ENCODE assay signal across 8 mouse cellular contexts in genomic region chrX:74429290-74429821, GRCm38 (mm10). TPM values are rescaled to one million over a fixed set of nuclear protein-coding genes. Genes with fewer than 3 reads are reported as not detected.
A peak's percentile ranks its signal among the peaks of the same experiment; 100 is the strongest.
DNase-seq lines count a peak whose midpoint lies in the region; ATAC-seq lines count a peak whose summit lies in the region.

No protein-coding gene starts in this region.

- WGBS in forebrain, embryonic 16.5 days = 24% methylated on average over 22 of the region's 22 CpGs
- 22% methylated on average over 22 of the region's 22 CpGs for WGBS in neural tube, embryonic 15.5 days

- no peaks in the 10 kb centered on the region; the same call in 1 of the 2 replicates for H3K36me3 ChIP-seq in forebrain, embryonic 16.5 days (ENCODE audit: control insufficient read depth, insufficient read depth)
- 0 out of 2 replicates have a peak, but pooled peaks cover 5% of the 10 kb centered on the region for H3K36me3 ChIP-seq in neural tube, embryonic 15.5 days

- intact Hi-C loops in heart, postnatal 36 days (cut with DNase I) = no loop called here

- peak overlapping the region; percentile 67 for H3K4me2 ChIP-seq in forebrain, embryonic 16.5 days (ENCODE audit: low read length)
- peak overlapping the region; percentile 60 for H3K4me2 ChIP-seq in neural tube, embryonic 15.5 days

- H3K27me3 ChIP-seq in forebrain, embryonic 16.5 days (replicated peaks; ENCODE audit: control insufficient read depth, insufficient read depth, low read length) = no peaks in the 10 kb centered on the region
- H3K27me3 ChIP-seq in neural tube, embryonic 15.5 days (replicated peaks) = no peaks in the 10 kb centered on the region

- no peaks in the 10 kb centered on the region for H3K9me3 ChIP-seq in forebrain, embryonic 16.5 days (ENCODE audit: control insufficient read depth, low read length)
- H3K9me3 ChIP-seq in neural tube, embryonic 15.5 days (replicated peaks) = no peaks in the 10 kb centered on the region

- H3K4me1 ChIP-seq in forebrain, embryonic 16.5 days (replicated peaks; ENCODE audit: control insufficient read depth, insufficient read depth, low read length) = 0 out of 2 replicates have a peak, but pooled peaks cover 8% of the 10 kb centered on the region
- H3K4me1 ChIP-seq in neural tube, embryonic 15.5 days = peaks cover 10% of the 10 kb centered on the region; the same call in 1 of the 2 replicates

- peak overlapping the region; percentile 64 for H3K4me3 ChIP-seq in forebrain, embryonic 16.5 days (replicated peaks; ENCODE audit: low read length)
- H3K4me3 ChIP-seq in neural tube, embryonic 15.5 days (replicated peaks) = peak overlapping the region; percentile 51

- peak overlapping the region; percentile 84 for H3K27ac ChIP-seq in forebrain, embryonic 16.5 days (ENCODE audit: low read length)
- H3K27ac ChIP-seq in neural tube, embryonic 15.5 days (replicated peaks) = peak overlapping the region; percentile 90

- peak overlapping the region; percentile 63 for H3K9ac ChIP-seq in forebrain, embryonic 16.5 days (replicated peaks; ENCODE audit: low read depth, low read length)
- H3K9ac ChIP-seq in neural tube, embryonic 15.5 days (replicated peaks) = peak overlapping the region; percentile 47

- peak; percentile 77 for DNase-seq in ES-CJ7 (ENCODE audit: low read depth, low spot score)
- DNase-seq in heart, postnatal 36 days = peak; percentile 74 to 76
- DNase-seq in layer of hippocampus, adult 18-20 months (ENCODE audit: low spot score in 2 of 2) = peak; percentile 53 to 79
- peak; percentile 82 for DNase-seq in lung, adult 18-20 months
- DNase-seq in testis, postnatal 10 days (ENCODE audit: low spot score) = peak; percentile 50

- ATAC-seq in cerebellum, adult (ENCODE audit: insufficient number of reproducible peaks, low FRiP score, low TSS enrichment) = peak; percentile 53
- ATAC-seq in forebrain, embryonic 16.5 days = peak; percentile 77
- peak; percentile 82 for ATAC-seq in neural tube, embryonic 15.5 days (ENCODE audit: low FRiP score)

RNA-seq across cellular contexts. Expression of gene G6pdx, which starts 0.4 kb away (rescaled TPM):
- 60.7 and 64.5 TPM in 2 replicates for polyA plus RNA-seq in forebrain, embryonic 16.5 days (2015; fragmentation: Nextera tagmentation; extraction: Ambion mirVana)
- total RNA-seq in heart, postnatal 36 days (2021) = 1 to 10 TPM; 6.8 to 7.1 TPM
- 10 to 100 TPM; 26.0 to 29.3 TPM for total RNA-seq in layer of hippocampus, adult 18-20 months (2021)
- polyA plus RNA-seq in neural tube, embryonic 15.5 days (2015; fragmentation: Nextera tagmentation; extraction: Ambion mirVana) = 43.4 and 50.2 TPM in 2 replicates

RNA-seq across cellular contexts. Expression of gene Ikbkg, which starts 36.3 kb away (rescaled TPM):
- 19.8 and 25.8 TPM in 2 replicates for polyA plus RNA-seq in forebrain, embryonic 16.5 days (2015; fragmentation: Nextera tagmentation; extraction: Ambion mirVana)
- total RNA-seq in heart, postnatal 36 days (2021) = 10 to 100 TPM; 45.8 to 46.1 TPM
- 10 to 100 TPM; 49.7 to 51.5 TPM for total RNA-seq in layer of hippocampus, adult 18-20 months (2021)
- 14.1 and 15.8 TPM in 2 replicates for polyA plus RNA-seq in neural tube, embryonic 15.5 days (2015; fragmentation: Nextera tagmentation; extraction: Ambion mirVana)

RNA-seq across cellular contexts. Expression of gene Fam3a, which starts 36.3 kb away (rescaled TPM):
- polyA plus RNA-seq in forebrain, embryonic 16.5 days (2015; fragmentation: Nextera tagmentation; extraction: Ambion mirVana) = 34.6 and 36.4 TPM in 2 replicates
- 10 to 100 TPM; 18.6 to 18.8 TPM for total RNA-seq in heart, postnatal 36 days (2021)
- total RNA-seq in layer of hippocampus, adult 18-20 months (2021) = 10 to 100 TPM; 15.4 to 20.8 TPM
- 36.6 TPM in 2 replicates for polyA plus RNA-seq in neural tube, embryonic 15.5 days (2015; fragmentation: Nextera tagmentation; extraction: Ambion mirVana)

RNA-seq across cellular contexts. Expression of gene Gm6880, which starts 51.8 kb away (rescaled TPM):
- polyA plus RNA-seq in forebrain, embryonic 16.5 days (2015; fragmentation: Nextera tagmentation; extraction: Ambion mirVana) = not detected in 2 replicates
- total RNA-seq in heart, postnatal 36 days (2021) = not detected
- not detected for total RNA-seq in layer of hippocampus, adult 18-20 months (2021)
- not detected in 2 replicates for polyA plus RNA-seq in neural tube, embryonic 15.5 days (2015; fragmentation: Nextera tagmentation; extraction: Ambion mirVana)

RNA-seq across cellular contexts. Expression of gene Slc10a3, which starts 56.2 kb away (rescaled TPM):
- 8.3 and 8.5 TPM in 2 replicates for polyA plus RNA-seq in forebrain, embryonic 16.5 days (2015; fragmentation: Nextera tagmentation; extraction: Ambion mirVana)
- total RNA-seq in heart, postnatal 36 days (2021) = 1 to 10 TPM; 4.9 to 5.7 TPM
- 1 to 10 TPM; 2.3 to 2.6 TPM for total RNA-seq in layer of hippocampus, adult 18-20 months (2021)
- 8.9 and 9.5 TPM in 2 replicates for polyA plus RNA-seq in neural tube, embryonic 15.5 days (2015; fragmentation: Nextera tagmentation; extraction: Ambion mirVana)

Comparison
In these comparisons a context has a peak if more than half of its experiments do, and no peak if none do; other contexts are left out.
1. Peak in every context shown above with its lines: DNase-seq, ATAC-seq, H3K4me3 ChIP-seq and H3K27ac ChIP-seq.